Mouse (Mus musculus): Measurements from ENCODE around the gene Tacr1. TPM values are rescaled to one million over a fixed set of nuclear protein-coding genes. Genes with fewer than 3 reads are reported as not detected.

Gene Tacr1
- total and polyA plus RNA-seq, 3 experiments, result not detected

GRCm38 (mm10) chr6:82608756-82609155 is 206.6 kb downstream of the Tacr1 start:
- no peak overlapping the region for H3K27ac ChIP-seq (ENCODE audit: control insufficient read depth, low read depth, low read length)
- peak in 1 of 3 experiments; percentile 23; a peak in 2 of 6 replicates for TF ChIP-seq CTCF (IDR thresholded peaks at IDR 0.05 in 2 of 3, conservative IDR thresholded peaks at IDR 0.05 in 1 of 3; ENCODE audit: control insufficient read depth in 1 of 3, insufficient read depth in 1 of 3, low read depth in 2 of 3, low read length in 3 of 3, poor library complexity in 1 of 3, severe bottlenecking in 1 of 3)
- TF ChIP-seq CHD1 (IDR thresholded peaks at IDR 0.05; ENCODE audit: low read depth, low read length), result no peak
- no peak for TF ChIP-seq GABPA (IDR thresholded peaks at IDR 0.05; ENCODE audit: low read depth, low read length)
- TF ChIP-seq EP300 (IDR thresholded peaks at IDR 0.05; ENCODE audit: low read depth in 1 of 2, low read length in 2 of 2), result no peak
- peaks cover 0 to 2% of the 10 kb centered on the region in 2 experiments; a peak in 1 of 4 replicates for H3K27me3 ChIP-seq (ENCODE audit: control insufficient read depth in 1 of 2, insufficient read depth in 2 of 2, low read length in 2 of 2)

GRCm38 (mm10) chr6:82609339-82609926 is 207.3 kb downstream of the Tacr1 start:
- TF ChIP-seq MYC (IDR thresholded peaks at IDR 0.05; ENCODE audit: low read depth, low read length) (no peak), MYB (IDR thresholded peaks at IDR 0.05; ENCODE audit: low read depth, low read length) (no peak), CHD1 (IDR thresholded peaks at IDR 0.05; ENCODE audit: low read depth, low read length) (no peak), EP300 (IDR thresholded peaks at IDR 0.05; ENCODE audit: low read depth in 1 of 2, low read length in 2 of 2) (no peak), ZC3H11A (IDR thresholded peaks at IDR 0.05; ENCODE audit: low read depth, low read length) (no peak), TCF12 (IDR thresholded peaks at IDR 0.05; ENCODE audit: low read depth, low read length) (no peak), CTCF (IDR thresholded peaks at IDR 0.05 in 2 of 3, conservative IDR thresholded peaks at IDR 0.05 in 1 of 3; ENCODE audit: control insufficient read depth in 1 of 3, insufficient read depth in 1 of 3, low read depth in 2 of 3, low read length in 3 of 3, poor library complexity in 1 of 3, severe bottlenecking in 1 of 3) (no peak), HCFC1 (IDR thresholded peaks at IDR 0.05; ENCODE audit: low read depth, low read length) (no peak)
- no peaks in the 10 kb centered on the region for H3K36me3 ChIP-seq (ENCODE audit: control insufficient read depth in 1 of 2, insufficient read depth in 2 of 2, low read length in 2 of 2)
- no peak for DNase-seq (ENCODE audit: low read depth, low spot score)
- H3K4me1 ChIP-seq (ENCODE audit: control insufficient read depth in 1 of 2, insufficient read depth in 2 of 2, low read length in 2 of 2), result no peaks in the 10 kb centered on the region
- no peaks in the 10 kb centered on the region for H3K79me2 ChIP-seq (ENCODE audit: control insufficient read depth, insufficient read depth, low read length, poor library complexity)
- H3K4me3 ChIP-seq (ENCODE audit: control insufficient read depth in 1 of 2, insufficient read depth in 1 of 2, low read depth in 2 of 2, low read length in 2 of 2), result no peak overlapping the region
- H3K9ac ChIP-seq (ENCODE audit: control insufficient read depth, low read depth, low read length, poor library complexity, severe bottlenecking), result no peak overlapping the region
- H3K27ac ChIP-seq (ENCODE audit: control insufficient read depth, low read depth, low read length), result no peak overlapping the region
- H3K27me3 ChIP-seq (ENCODE audit: control insufficient read depth in 1 of 2, insufficient read depth in 2 of 2, low read length in 2 of 2), result peaks cover 0 to 2% of the 10 kb centered on the region in 2 experiments; a peak in 1 of 4 replicates
- no peaks in the 10 kb centered on the region for H3K9me3 ChIP-seq (replicated peaks; ENCODE audit: insufficient read depth, low read length)

More at GRCm38 (mm10) chr6:82608756-82609155, 206.6 kb downstream of the Tacr1 start:
- H3K36me3 ChIP-seq (ENCODE audit: control insufficient read depth in 1 of 2, insufficient read depth in 2 of 2, low read length in 2 of 2), result no peaks in the 10 kb centered on the region
- no peaks in the 10 kb centered on the region for H3K9me3 ChIP-seq (replicated peaks; ENCODE audit: insufficient read depth, low read length)
- no peaks in the 10 kb centered on the region for H3K4me1 ChIP-seq (ENCODE audit: control insufficient read depth in 1 of 2, insufficient read depth in 2 of 2, low read length in 2 of 2)
- H3K9ac ChIP-seq (ENCODE audit: control insufficient read depth, low read depth, low read length, poor library complexity, severe bottlenecking), result no peak overlapping the region
- H3K79me2 ChIP-seq (ENCODE audit: control insufficient read depth, insufficient read depth, low read length, poor library complexity), result no peaks in the 10 kb centered on the region
- DNase-seq (ENCODE audit: low read depth, low spot score), result peak; percentile 8
- no peak overlapping the region for H3K4me3 ChIP-seq (ENCODE audit: control insufficient read depth in 1 of 2, insufficient read depth in 1 of 2, low read depth in 2 of 2, low read length in 2 of 2)

Measured in MEL (cell line).